Mouse (Mus musculus) lung, adult 2 months (tissue): ENCODE measurements at regions not wholly inside any gene's neighbourhood (a gene's known extent, or its start where the extent isn't known, plus 50 kb on each side); places are given as distances from the start of the nearest gene placed in this dataset.

ENCODE experiments used
- CTCF ChIP-seq: fragments of 200-500 bp; IDR thresholded peaks from 2 replicates; pipeline ENCODE4 v1.5.1; 2011; ENCODE audit warnings: mild to moderate bottlenecking, low read length, control low read depth; ENCODE audit not compliant: insufficient read depth
- POLR2A ChIP-seq: fragments of 200-500 bp; IDR thresholded peaks from 2 replicates; pipeline ENCODE4 v1.6.1; 2011; ENCODE audit warnings: low read depth, mild to moderate bottlenecking, control low read depth, low read length, borderline replicate concordance; ENCODE audit errors: extremely low read depth

DNA sequence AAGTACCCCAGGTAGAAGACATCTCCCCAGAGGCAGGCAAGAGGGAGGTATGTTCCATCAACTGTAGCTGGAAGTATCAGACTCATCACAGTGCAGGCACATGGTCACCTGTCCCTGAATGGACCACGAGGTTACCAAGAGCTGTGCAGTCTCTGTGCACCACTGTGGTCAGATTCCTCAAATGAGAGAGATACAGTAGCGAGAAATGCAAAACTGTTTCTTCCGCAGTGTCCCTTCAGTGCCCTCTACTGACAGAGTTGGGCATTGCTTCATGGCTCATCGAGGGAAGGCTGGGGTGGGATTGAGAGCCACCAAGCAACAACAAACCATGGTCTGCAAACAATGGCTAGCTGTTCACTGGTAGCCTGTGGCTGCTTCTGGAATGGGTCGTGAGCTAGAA is 406.9 kb downstream of the Ptpru start:
- TF ChIP-seq POLR2A (no peak), CTCF (peak; percentile 85)
